Mouse (Mus musculus) olfactory bulb, adult 2 months (tissue): ENCODE results near the gene Ube2g1.

ENCODE experiments used
- CTCF ChIP-seq: fragments of 200-500 bp; IDR thresholded peaks from 2 replicates; pipeline ENCODE4 v1.5.1; 2012; ENCODE audit warnings: low read depth, mild to moderate bottlenecking, low read length, moderate library complexity; ENCODE audit not compliant: insufficient read depth
- POLR2A ChIP-seq: fragments of 200-500 bp; IDR thresholded peaks from 2 replicates; pipeline ENCODE4 v1.6.1; 2012; ENCODE audit warnings: mild to moderate bottlenecking, low read depth, low read length, moderate library complexity; ENCODE audit not compliant: insufficient read depth

GRCm38 (mm10) chr11:72695025-72695424 is 87.9 kb downstream of the Ube2g1 start:
- no peak for TF ChIP-seq CTCF
- TF ChIP-seq POLR2A: no peak
